Mouse (Mus musculus) ovary, adult 18-20 months (tissue): ENCODE results near the gene 2510039O18Rik.

Source experiments
- DNase-seq: peaks from one replicate; pipeline ENCODE4 v3.0.0; 2022; ENCODE audit warnings: low spot score, mixed read lengths

2510039O18Rik gene

DNA sequence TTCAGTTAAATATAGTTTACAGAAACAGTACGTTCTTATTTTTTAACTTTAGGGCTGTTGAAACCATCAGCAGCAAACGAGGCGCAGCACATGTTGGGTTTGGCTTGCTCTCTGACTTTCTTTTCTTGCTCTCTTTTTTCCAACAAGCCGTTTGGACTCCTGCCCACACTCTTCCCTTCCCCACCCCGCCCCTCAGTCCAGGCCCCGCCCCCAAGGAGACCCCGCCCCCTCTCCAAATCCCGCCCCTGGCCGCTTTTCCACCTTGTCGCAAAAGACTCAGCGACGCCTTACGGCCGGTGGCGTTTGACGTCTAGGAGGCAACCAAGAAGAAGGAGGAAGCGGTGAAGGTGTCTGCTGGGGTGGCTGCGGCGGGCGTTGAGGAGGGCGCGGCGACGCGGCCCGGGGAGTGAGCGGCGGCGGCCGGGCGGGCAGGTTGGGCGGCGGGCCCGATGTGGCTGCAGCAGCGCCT lies at the start of gene 2510039O18Rik:
Gene 2510039O18Rik, plus strand, starts transcription at position 320 of the 469 bp plus-strand sequence.
- DNase-seq: peak; percentile 76

DNA sequence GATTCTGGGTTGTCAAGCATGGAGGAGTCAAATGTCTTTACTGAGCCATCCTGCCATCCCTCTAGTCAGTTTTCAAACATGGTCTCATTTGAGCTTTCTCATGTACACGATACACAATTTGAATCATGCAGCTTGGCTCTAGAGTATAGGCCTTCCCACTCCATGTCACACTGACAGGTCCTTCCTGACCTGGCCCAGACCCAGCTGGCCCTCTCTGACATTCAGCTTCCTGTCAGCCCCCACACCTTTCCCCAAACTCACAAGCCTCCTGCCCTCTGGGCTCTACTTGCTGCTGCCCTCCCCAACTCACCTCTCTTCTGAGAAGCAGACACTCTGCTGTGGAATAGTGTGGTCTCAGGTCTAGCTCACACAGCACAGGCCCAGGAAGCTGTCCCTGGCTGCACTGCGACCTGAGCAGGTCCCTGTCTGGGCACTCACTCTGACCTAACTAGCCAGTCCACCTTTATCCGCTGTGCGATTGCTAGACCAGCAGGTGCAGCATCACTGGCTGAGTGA lies 44.8 kb upstream of the 2510039O18Rik start:
- DNase-seq: no peak

DNA sequence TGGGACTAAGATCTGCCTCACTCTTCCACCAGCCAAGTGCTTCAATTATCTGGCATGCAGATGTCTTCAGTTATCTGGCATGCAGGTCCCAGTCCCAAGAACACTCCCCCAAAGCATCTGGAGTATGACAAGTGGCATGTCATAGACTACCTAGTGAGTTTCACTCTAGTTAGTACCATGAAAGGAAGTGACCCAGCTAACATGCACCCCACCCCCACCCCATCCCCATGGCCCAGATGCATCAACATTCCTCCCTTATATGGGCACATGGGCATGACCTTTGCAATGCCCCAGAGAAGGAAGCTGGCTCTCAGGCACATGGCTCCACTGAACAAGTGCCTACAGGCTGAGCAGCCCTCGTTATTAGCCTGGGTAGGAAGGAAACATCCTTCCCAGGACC lies 44.3 kb upstream of the 2510039O18Rik start:
- no peak for DNase-seq

DNA sequence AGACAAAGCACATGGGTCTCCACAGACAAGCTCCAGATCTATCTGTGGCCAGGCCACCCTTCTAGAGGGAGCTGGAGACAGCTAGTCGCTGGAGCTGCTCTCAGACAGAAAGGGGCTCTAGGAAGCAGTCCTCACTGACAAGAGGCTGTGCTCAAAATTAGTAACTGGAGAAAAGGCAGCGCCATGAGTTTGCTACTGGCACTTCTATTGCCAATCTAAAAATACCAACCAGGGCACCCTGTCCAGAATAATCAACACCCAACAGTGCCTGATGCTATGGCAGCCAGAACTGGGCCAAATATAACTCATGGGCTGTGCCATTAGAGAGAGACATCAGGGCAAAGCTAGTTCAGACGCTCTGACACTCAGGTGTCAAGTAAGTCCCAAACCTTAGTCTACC lies 43.3 kb upstream of the 2510039O18Rik start:
- no peak for DNase-seq

DNA sequence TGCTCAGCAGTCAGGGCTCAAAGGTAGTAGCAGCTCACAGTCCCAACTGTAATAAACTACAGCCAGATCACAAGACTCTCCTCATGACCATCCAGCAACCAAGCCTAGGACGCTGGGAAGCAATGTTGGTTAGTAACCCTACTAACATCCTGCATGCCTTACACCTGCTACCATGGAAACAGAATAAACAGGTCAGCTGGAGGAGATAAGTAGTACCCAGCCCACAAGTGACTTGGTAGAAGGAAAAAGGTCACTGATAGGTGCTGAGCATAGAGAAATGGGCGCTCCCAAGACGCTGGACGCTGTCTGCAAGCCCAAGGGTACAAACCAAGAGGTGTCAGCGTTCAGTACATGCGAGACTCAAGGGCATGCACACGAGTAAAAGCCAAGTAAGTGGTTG lies 40.2 kb upstream of the 2510039O18Rik start:
- DNase-seq: no peak

DNA sequence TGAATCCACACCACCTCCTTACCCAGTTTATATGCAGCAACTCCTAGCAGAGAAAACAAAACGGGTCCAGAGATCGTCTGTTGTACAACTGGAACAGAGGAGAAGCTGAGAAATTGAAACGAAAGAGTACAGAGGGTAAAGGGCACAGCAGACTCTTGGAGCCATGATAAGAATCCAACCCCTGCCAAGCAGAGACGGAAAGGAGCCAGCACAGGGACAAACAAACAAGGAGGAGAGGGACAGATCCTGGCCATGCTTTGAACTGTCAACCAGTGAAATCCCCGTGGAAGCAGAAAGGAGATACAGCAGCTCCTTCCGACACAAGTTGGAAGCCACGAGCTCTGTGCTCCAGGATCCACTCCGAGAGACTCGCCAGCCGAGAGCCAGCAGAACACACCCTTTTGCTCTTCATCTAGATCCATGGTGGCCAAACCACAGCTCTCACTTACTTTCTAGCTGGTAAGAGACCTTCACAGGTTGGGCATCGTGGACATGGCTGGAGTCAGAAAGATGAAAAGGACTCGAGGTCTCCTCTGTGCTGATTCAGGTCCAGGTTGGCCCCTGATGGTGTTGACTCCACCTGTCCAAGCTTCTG lies 37.7 kb upstream of the 2510039O18Rik start:
- no peak for DNase-seq

DNA sequence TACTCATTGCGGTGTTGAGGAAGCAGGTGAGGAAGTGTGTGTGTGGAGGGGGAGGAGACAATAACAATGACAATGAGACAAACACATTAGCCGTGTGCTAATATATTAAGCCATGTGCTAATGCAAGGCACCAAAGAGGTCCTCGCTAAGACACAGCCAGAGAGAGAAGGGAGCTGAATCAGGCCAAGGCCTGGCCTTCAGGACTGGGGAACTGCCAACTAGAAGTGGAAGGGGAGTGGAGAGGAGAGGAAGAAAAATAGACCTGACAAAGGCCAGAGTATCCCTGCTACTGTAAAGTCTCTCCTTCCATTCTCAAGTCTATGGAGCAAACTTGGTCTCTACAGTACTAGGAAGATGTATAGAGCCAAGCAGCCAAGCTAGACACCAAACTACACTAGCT lies 37.1 kb upstream of the 2510039O18Rik start:
- DNase-seq: no peak

DNA sequence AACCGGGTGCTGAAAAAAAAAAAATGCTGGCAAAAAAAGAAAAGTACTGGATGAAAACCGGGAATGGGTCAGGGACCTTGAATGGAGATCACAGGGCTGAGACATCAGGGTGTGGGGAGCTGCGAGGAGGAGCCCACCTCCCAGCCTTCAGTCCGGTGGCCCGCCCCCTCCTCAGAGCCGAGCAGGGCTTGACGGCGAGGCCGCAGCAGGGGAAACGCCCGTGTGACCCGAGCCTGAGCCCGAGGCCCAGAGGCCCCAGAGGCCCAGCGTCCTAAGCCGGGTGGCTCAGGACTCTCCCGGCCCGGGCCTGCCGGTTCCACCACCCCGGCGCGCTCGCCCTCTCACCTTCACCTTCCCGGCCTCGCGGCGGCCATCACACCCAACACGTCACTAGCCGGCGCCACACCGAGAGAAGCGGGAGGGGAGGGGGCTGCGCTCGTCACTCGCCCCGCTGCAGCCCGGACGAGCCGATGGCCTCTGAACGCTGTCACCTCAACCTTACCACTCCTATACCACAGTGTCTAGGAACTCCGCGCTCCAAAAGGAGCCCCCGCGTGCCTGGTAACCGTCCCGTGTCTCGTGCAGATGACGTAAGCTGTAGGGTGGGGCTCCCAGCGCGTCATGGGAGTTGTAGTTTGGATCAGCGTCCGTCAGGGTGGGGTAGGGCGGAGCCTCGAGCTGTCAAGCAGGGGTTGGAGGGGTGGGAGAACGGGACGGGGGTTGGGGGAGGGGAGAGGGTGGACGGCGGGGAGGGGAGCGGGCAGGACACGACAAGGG lies 36.2 kb upstream of the 2510039O18Rik start, which contains the start of gene Mfn2:
Gene Mfn2, minus strand, starts transcription at position 392 of the 777 bp plus-strand sequence.
- peak; percentile 75 for DNase-seq

DNA sequence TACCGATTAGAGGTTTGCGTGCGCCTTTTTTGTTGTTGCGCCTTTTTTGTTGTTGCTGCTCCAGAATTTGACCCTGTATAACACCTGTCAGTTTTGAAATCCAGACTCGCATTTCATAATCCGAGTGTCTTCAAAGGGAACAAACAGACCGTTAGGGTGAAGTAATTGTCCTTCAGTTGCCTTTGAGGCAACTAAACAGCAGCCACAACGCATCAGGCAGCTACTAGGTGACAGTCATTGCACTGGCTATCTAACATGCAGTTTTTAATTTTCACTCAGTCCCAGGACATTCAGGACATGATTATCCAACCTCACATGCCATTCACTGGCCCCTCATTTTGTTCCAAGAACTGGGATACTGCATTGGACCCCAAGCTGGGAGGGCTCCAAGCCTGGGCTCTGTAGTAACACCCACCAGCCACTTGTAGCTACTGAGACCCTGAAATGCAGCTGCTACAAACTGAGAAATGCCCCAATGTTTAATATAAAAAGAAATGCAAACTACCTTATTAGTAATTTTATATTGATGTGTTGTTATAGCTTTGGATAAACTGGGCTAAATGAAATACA lies 35.5 kb upstream of the 2510039O18Rik start:
- DNase-seq: no peak

DNA sequence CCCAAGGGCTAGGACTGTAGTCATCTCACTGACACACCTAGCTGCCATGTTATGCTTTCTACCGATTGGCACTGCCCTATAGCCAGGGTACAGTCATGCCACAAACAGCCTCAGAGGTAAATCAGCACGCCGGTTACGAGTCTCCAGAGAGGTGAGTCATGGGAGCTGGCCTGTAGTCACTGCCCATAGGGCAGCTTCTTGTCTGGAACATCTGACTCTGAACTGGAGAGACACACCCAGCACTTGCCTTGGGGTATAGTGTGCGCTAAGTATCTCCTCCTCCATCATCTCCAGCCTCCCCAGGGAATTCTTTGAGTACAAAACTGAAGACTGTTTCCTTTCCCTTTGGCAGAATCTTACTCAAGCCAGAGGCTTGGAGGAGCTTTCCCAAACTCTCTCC lies 34.5 kb upstream of the 2510039O18Rik start:
- DNase-seq: no peak

DNA sequence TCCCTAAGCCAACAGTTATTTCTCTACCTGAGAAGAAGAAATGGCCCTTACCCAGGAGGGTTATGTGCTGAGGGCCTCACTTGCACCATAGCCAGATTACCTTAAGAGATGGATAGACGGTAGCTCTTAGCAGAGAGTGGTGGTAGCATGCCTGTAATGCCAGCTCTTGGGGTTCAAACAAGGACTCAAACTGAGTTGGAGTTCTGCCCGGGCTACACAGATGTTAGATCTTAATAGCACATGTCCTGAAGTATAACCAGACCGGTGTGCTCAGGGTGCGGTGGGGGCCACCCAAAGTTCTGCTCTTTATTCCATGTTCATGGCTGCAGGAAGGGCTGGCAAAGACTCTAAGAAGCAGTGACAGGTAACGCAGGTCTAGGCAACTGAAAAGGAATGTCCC lies 31.2 kb upstream of the 2510039O18Rik start:
- no peak for DNase-seq

DNA sequence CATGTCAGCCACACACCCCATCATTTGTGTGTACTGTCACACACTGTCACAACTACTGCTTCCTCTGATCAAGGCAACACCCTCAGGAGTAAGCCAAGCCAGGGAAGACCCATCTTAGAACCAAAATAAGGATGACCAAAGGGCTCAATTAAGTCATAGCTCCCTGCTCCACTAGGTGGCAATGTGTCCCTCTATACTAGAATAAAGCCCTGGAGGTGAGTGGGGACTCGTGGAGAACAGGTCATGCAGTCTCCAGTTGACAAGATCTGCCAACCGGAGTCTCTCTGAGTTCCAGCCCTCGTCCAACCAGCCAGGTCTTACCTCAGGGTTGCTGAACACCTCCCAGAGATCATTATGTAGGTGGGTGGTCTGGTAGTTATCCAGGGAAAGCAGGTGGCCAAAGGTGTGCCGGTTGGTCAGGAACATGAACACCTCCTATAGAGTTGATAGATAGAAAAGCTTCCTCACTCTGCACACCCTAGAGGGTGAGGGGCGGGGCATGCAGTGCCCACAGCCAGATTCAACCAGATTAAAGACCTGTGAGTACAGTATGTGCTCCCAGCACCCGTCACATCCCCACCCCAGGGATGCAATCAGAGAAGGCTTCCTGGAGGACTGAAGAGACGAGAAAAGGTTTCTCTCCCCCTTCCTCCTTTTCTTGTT lies 22.1 kb upstream of the 2510039O18Rik start:
- no peak for DNase-seq

DNA sequence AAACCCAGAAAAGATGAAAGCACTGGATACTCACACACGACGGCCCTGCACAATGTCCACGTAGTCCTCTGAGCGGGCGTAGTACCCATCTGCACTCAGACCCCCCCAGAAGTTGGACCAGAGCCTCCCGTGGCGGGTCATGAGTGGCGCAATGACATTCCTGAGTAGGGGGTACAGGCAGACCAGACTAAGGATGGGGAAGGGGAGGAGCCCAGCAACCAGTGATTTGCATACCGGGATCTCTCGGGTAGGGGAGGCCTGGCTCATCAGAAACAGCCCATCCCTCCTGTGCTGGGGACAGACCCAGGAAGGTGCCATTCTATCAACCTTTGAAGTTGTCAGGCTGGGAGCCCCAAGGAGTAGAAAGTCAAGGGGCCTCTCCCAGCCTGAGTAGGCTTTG lies 19.7 kb upstream of the 2510039O18Rik start:
- no peak for DNase-seq

DNA sequence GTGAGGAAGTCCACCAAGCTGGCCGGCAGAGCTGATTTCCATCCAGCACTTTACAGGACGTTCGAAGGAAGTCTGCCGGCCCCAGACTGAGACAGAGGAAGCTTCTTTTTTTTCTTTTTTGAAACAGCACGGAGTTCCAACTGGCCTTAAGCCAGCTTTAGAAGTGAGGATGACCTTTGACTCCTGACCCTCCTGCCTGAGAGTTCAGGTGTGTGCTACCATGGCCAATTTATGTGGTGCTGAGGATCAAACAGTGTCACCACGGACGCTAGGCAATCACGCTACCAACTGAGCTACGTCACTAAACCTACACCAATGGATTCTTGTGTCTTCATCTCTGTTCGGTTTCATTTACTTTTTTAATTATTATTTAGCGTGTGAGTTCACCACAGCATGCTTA lies 18.4 kb upstream of the 2510039O18Rik start:
- DNase-seq: no peak

DNA sequence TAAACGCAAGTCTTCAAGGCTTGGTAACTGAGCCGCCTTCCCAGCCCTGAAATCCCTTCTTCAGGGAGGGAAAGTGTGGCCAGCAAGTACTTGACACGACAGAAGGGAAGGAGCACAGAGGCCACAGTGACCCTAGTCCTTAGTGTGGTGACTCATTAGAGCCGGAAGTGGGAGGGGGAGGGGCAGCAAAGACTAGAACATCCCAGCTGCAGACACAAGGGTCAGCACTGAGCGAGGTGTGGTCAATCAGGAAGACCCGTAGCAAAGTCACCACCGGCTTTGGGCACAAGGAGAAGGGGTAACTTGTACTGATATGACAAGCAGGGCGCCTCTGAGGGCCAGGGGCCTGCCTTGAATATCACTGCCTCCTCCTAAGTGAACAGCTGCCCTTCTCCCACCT lies 13.0 kb upstream of the 2510039O18Rik start:
- DNase-seq: no peak

DNA sequence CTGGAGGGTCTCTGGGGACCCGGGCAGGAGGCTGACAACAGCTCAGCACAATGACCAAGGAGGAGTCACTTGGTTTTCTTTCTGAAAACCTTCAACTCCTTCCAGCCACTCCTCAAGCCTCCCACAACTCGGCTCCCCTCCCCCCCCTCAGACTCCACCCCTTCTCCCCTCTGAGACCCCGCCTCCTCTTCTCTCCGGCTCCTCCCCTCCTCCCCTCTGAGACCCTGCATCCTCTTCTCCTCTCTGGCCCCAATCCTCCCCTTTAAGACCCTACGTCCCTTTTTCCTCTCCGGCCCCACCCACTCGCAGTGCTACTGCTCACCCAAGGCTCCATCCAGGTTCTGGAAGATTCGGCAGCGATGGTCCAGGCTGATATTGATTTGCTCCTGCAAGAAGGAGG lies 12.6 kb upstream of the 2510039O18Rik start:
- DNase-seq: no peak

DNA sequence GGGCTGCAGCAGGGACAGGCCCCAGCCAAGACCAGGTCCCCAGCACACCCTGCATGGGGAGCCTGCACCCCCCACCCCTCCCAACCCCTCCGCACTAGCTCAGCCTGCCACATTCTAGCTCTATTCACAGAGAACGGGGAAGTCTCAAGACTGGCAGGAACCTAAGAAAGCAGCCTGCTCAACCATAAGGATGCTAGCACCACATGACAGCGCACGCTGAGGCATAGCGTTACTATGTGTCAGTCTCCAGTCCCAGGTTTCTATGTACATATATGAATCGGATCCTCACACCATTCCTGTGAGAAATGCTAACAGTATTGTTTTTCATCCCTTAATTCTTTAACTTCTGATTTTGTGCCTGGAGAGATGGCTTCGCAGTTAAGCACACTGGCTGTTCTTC lies 12.2 kb upstream of the 2510039O18Rik start:
- no peak for DNase-seq

DNA sequence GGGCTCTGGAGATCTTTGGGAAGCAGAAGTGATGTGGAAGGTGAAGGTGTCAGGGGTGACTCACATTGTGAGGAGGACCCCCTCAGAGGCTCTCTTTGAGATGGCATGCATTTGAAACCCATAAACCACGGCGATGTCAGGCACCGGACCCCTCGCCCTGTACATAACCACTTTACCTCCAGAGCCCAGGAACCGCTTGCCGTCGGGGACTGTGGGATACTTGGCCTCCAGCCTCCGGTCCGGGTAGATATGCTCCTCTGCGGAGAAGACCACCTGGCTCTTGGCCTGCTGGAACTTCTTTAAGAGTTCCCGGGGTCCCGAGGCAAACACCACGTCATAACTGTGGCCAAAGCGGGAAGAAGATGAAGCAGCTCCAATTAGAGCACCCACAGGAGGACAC lies 9.7 kb upstream of the 2510039O18Rik start:
- DNase-seq: no peak

DNA sequence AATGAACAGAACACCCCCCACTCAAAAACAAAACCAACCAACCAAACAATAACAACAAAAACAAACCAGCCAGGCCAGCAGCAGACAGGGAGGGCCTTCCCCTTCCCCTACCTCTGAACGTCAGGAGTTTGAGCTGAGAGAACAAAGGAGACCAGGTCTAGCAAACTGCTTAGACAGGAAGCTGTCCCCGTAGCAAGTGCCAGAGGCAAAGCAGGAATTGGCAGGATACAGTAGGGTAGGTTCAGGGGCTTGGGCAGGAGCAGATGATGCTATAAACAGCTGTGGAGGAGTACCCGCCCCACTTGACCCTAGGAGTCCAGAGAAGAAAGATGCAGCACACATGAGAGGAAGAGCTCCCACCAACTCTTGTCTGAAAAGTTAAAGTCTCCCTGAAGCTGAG lies 6.6 kb upstream of the 2510039O18Rik start:
- DNase-seq: no peak

DNA sequence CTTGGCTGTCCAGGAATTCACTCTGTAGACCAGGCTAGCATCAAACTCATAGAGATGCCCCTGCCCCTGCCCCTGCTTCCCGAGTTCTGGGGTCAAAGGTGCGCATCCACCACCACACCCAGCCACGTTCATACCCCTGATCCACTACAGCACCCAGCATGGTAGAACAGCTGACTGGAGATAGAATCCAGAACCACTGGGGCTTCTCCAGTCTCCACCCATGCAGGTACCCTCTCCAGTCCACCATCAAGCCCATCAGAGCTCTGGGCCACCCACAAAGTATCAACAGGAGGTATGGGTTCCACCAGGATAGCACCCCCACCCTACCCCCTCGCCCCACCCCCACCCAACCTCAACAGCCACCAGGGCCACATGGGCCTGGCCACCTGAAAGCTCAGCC lies 6.1 kb upstream of the 2510039O18Rik start:
- no peak for DNase-seq

DNA sequence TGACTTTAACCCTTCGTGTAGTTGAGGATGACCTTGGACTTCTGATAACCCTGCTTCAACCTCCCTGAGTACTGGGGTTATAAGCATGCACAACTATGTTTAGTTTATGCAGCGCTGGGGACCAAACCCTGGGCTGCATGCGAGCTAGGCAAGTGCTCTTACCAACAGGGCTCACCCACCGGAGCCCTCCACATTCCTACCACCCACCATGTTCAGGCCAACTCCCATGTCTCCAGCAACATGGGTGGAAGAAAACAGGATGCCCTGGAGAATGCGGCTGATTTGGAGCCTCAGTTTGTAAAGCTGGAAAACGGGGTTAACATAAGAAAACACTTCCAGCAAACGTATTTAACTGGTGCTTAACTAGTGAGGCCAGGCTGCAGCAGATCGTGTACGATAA lies 4.8 kb upstream of the 2510039O18Rik start:
- DNase-seq: no peak

DNA sequence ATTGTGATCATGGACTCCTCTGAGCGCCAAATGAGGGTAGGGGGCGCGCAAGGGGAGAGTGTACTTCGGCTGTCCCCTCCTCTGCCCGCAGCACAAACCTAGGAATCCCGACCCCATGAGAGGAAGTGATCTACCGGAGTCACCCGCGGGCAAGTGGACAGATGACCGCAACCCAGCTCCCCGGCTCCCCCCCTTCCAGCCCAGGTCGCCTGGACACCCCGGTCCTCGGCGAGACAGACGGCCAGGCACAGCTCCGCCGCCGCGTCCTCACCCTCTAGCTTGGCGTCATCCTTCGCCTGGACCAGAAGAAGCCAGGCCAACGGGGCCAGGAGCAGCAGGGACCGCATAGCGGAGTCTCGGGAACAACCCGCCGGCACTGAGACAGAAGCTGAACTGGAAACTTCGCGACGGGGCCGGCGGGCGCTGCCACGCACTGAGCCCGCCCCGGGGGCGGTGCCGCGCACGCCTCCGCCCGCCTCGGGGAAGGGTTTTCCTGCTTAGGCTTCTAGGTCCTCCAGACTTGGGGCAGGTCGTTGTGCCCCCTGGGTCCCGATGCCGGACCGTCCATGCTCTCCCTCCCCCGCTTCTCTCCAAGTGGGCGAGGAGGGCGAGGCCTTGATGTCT lies 4.3 kb upstream of the 2510039O18Rik start, which contains the start of gene Plod1:
Gene Plod1, minus strand, starts transcription at position 437 of the 624 bp plus-strand sequence.
- DNase-seq: peak; percentile 78
